Mouse (Mus musculus) embryonic fibroblast, embryonic 13.5 days (primary cell): ENCODE data around the gene Smarcd3.

ENCODE experiments used
- CTCF ChIP-seq: IDR thresholded peaks from 2 replicates; pipeline ENCODE4 v1.5.1; 2011; ENCODE audit warnings: mild to moderate bottlenecking, control low read depth, low read length, moderate library complexity, borderline replicate concordance; ENCODE audit not compliant: insufficient read depth
- POLR2A ChIP-seq: IDR thresholded peaks from 2 replicates; pipeline ENCODE4 v1.6.1; 2011; ENCODE audit warnings: low read depth, mild to moderate bottlenecking, control low read depth, low read length, moderate library complexity

DNA sequence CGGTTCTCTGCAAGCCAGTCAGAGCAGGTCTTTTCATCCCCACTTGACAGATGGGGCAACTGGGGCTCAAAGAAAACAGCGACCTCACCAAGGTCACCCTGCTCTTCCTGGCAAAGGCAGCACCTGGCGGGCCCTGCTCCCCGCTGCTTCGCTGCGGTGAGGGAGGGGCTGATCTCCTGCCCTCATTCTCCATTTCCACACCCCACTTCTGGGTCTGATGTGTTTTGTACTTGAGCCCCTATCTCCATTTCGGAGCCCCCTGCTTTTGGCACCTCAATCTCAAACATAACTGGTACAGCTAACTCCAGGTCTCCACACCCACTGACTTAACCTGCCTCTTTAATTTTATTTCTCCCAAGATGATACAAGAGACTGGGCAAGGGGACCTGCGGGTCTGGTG, 25.1 kb downstream of the Smarcd3 start:
- no peak for TF ChIP-seq POLR2A
- no peak for TF ChIP-seq CTCF
